Mouse (Mus musculus) lung, postnatal 0 days (tissue): Measurements from ENCODE around the gene Rpl13a.

Source experiments
- CTCF ChIP-seq: IDR thresholded peaks from 2 replicates; pipeline ENCODE4 v1.5.1; 2016; ENCODE audit warnings: antibody characterized with exemption, mild to moderate bottlenecking
- EP300 ChIP-seq: IDR thresholded peaks from 2 replicates; pipeline ENCODE4 v1.6.1; 2016; ENCODE audit warnings: antibody characterized with exemption, mild to moderate bottlenecking, control low read depth

DNA sequence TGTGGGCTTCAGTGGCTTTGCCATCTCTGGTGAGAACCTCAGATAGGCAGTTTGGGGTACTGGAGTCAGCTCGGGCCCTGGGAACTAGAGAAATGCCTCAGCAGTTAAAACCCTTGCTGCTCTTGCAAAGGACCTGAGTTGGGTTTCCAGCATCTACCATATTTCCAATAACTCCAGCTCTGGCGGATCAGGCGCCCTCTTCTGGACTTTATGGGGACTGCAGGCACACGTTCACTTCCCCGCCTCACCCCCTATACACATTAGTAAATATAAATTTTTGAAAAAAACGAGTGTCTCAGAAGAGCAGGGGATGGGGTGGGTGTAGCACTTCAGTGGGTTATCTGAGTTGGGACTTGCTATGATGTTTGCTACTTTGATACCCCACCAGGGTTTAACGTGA lies 44.4 kb upstream of the Rpl13a start:
- peak; percentile 51 for TF ChIP-seq CTCF
- TF ChIP-seq EP300 = no peak
